Mouse (Mus musculus): ENCODE measurements around the gene 1700066M21Rik. TPM values are rescaled to one million over a fixed set of nuclear protein-coding genes. Genes with fewer than 3 reads are reported as not detected.

The 1700066M21Rik gene
- polyA plus RNA-seq, 1 experiment from 2014 or later, result 13.6 TPM

DNA sequence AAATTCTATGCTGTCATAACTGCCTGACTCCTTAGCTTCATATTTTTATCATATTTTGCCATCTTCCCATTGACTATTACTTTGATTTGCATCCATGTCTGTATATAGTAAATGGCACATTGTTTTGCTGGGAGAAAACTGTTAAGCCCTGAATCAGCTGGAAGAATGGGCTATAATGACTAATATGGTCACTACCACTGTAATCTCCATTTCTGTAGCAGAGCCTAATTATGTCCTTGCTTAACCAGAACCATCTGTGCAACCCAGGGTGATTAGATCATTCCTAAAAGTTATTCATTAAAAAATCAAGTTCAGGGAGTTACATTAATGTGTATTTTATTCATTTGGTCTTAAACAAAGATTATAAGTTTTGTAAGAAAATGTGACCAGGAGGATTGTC is 9.1 kb downstream of the 1700066M21Rik start:
- Histone ChIP-seq H3K36me3 (ENCODE audit: control insufficient read depth, insufficient read depth, low read length) (no peaks in the 10 kb centered on the region), H3K27me3 (ENCODE audit: control insufficient read depth, insufficient read depth, low read length) (no peaks in the 10 kb centered on the region), H3K27ac (replicated peaks; ENCODE audit: low read depth, low read length) (no peak overlapping the region), H3K4me3 (ENCODE audit: low read depth, low read length) (no peak overlapping the region), H3K4me2 (ENCODE audit: low read depth, severe bottlenecking) (no peak overlapping the region), H3K4me1 (ENCODE audit: control insufficient read depth, insufficient read depth, low read length) (no peaks in the 10 kb centered on the region), H3K9ac (ENCODE audit: low read length) (no peak overlapping the region), H3K9me3 (ENCODE audit: control insufficient read depth, low read length) (no peaks in the 10 kb centered on the region)
- DNase-seq (ENCODE audit: low spot score) (no peak), ATAC-seq (ENCODE audit: insufficient number of reproducible peaks, low FRiP score, low TSS enrichment, low read depth) (no peak)

DNA sequence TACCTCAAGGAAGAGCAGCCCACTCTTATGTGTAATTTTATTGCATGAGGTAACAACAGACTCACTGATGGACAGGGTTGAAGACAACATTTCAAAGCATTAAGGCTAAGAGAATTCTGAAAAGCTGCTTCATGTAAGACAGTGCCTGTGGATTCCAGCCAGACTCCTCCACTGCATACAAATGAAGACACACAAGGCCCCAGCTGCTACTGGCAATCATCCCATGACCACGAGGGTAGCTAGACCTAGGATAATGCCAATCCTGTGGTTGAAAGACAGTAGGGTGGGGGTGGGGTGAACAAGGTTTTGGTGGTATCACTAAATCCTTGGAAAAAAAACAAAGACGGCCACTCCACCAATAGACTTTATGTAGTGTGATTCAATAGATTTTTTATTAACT is 10.5 kb downstream of the 1700066M21Rik start:
- H3K9ac ChIP-seq (ENCODE audit: low read length), result no peak overlapping the region
- no peak overlapping the region for H3K4me3 ChIP-seq (ENCODE audit: low read depth, low read length)
- no peak overlapping the region for H3K27ac ChIP-seq (replicated peaks; ENCODE audit: low read depth, low read length)
- ATAC-seq (ENCODE audit: insufficient number of reproducible peaks, low FRiP score, low TSS enrichment, low read depth) (no peak), DNase-seq (ENCODE audit: low spot score) (no peak)
- no peak overlapping the region for H3K4me2 ChIP-seq (ENCODE audit: low read depth, severe bottlenecking)
- H3K9me3 ChIP-seq (ENCODE audit: control insufficient read depth, low read length), result no peaks in the 10 kb centered on the region
- no peaks in the 10 kb centered on the region for H3K4me1 ChIP-seq (ENCODE audit: control insufficient read depth, insufficient read depth, low read length)
- WGBS, result 81% methylated on average over 2 of the region's 2 CpGs
- no peaks in the 10 kb centered on the region for H3K36me3 ChIP-seq (ENCODE audit: control insufficient read depth, insufficient read depth, low read length)
- H3K27me3 ChIP-seq (ENCODE audit: control insufficient read depth, insufficient read depth, low read length), result no peaks in the 10 kb centered on the region

DNA sequence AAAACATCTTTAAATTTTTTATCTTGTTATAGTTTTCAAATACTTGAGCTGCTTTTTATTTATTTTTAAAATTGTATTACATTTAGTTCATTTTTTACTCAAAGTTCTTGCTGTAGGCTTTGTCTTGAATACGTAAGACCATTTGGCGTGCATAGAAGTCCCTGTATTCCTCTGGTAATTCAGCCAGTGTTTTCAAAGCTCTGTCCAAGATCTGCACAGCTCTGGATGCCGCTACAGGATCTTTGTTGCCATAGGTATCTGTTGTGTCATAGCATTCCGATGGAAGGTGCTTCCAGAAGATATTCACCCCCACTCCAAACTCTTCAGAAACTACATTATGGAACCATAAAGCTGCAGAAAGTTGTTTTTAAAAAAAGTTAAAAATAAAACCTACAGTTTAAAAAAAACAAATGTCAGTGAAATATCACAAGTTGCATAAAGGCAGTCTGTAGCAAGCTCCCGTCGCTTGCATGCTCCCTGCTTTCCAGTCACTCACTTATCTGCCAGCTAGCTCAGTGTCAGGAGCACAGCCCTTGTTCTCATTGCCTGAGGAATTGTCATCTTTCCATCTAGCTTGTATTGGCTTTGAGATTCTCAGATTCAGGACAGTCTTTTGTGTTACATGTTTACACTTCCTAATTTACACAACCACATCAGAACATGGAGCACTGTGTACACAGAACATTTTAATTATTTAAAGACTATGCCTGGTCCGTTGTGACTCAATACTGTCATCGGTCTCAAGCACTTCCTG is 11.2 kb downstream of the 1700066M21Rik start:
- no peaks in the 10 kb centered on the region for H3K27me3 ChIP-seq (ENCODE audit: control insufficient read depth, insufficient read depth, low read length)
- H3K9me3 ChIP-seq (ENCODE audit: control insufficient read depth, low read length), result no peaks in the 10 kb centered on the region
- H3K4me3 ChIP-seq (ENCODE audit: low read depth, low read length), result no peak overlapping the region
- H3K9ac ChIP-seq (ENCODE audit: low read length), result no peak overlapping the region
- no peak overlapping the region for H3K4me2 ChIP-seq (ENCODE audit: low read depth, severe bottlenecking)
- H3K36me3 ChIP-seq (ENCODE audit: control insufficient read depth, insufficient read depth, low read length), result no peaks in the 10 kb centered on the region
- ATAC-seq (ENCODE audit: insufficient number of reproducible peaks, low FRiP score, low TSS enrichment, low read depth) (no peak), DNase-seq (ENCODE audit: low spot score) (no peak)
- H3K27ac ChIP-seq (replicated peaks; ENCODE audit: low read depth, low read length), result no peak overlapping the region
- no peaks in the 10 kb centered on the region for H3K4me1 ChIP-seq (ENCODE audit: control insufficient read depth, insufficient read depth, low read length)
- WGBS, result 93% methylated on average over 8 of the region's 8 CpGs

DNA sequence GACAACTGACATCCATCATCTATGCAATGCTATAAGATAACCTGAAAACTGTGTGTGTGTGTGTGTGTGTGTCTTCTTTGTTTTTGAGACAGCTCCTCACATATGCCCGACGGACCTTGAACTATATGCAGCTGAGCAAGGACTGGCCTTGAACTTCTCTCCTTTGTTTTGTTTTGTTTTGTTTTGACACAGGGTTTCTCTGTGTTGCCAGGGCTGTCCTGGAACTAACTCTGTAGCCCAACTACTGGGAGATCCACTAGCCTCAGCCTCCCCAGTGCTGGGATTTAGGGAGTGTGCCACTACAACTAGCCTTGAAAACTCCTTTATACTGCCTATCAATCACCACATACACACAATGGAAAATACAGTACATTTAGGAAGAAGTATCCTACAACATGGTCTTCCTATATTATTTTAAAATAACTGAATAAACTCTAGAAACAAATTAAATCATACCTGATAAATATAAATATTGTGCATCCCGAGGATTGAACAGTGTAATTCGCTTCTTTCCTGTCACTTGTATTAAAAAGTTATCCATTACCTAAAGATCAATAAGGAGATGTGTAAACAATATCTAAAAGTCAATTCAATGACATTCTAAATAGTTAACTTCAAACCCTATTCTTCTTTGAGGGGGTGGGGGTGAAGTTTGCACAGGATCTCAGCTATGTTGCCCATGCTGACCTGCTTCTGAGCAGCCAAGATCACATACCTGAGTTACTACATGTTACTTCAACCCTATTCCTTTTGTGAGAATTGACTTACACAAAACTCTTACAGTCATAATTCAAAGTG is 13.8 kb downstream of the 1700066M21Rik start:
- Histone ChIP-seq H3K4me1 (ENCODE audit: control insufficient read depth, insufficient read depth, low read length) (no peaks in the 10 kb centered on the region), H3K9ac (ENCODE audit: low read length) (no peak overlapping the region), H3K36me3 (ENCODE audit: control insufficient read depth, insufficient read depth, low read length) (peaks cover 4% of the 10 kb centered on the region; the same call in 1 of the 2 replicates), H3K27ac (replicated peaks; ENCODE audit: low read depth, low read length) (no peak overlapping the region), H3K4me3 (ENCODE audit: low read depth, low read length) (no peak overlapping the region), H3K4me2 (ENCODE audit: low read depth, severe bottlenecking) (no peak overlapping the region), H3K9me3 (ENCODE audit: control insufficient read depth, low read length) (no peaks in the 10 kb centered on the region), H3K27me3 (ENCODE audit: control insufficient read depth, insufficient read depth, low read length) (no peaks in the 10 kb centered on the region)
- 95% methylated on average over 4 of the region's 4 CpGs for WGBS
- no peak for ATAC-seq (ENCODE audit: insufficient number of reproducible peaks, low FRiP score, low TSS enrichment, low read depth)
- DNase-seq (ENCODE audit: low spot score), result no peak

DNA sequence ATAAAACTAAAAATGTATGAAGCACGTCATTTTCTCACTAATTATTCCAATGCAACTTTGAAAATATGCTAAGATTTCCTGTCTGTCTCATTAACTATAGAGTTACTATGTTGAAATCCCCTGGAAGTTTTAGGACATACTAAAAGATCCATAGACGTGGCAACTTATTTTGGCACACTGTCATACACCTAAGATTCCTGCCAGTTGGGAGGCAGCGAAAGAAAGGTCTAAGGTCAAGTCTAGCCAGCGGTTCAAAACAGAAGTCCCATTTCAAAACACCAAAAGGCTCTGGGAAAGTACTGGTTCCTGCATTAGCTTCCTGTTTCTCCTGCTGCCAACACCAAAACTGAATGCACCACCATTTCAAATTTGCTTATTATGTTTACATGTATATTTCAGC is 15.0 kb downstream of the 1700066M21Rik start:
- Histone ChIP-seq H3K27me3 (ENCODE audit: control insufficient read depth, insufficient read depth, low read length) (no peaks in the 10 kb centered on the region), H3K9me3 (ENCODE audit: control insufficient read depth, low read length) (no peaks in the 10 kb centered on the region), H3K4me1 (ENCODE audit: control insufficient read depth, insufficient read depth, low read length) (no peaks in the 10 kb centered on the region), H3K4me3 (ENCODE audit: low read depth, low read length) (no peak overlapping the region), H3K4me2 (ENCODE audit: low read depth, severe bottlenecking) (no peak overlapping the region), H3K36me3 (ENCODE audit: control insufficient read depth, insufficient read depth, low read length) (peaks cover 4% of the 10 kb centered on the region; the same call in 1 of the 2 replicates), H3K27ac (replicated peaks; ENCODE audit: low read depth, low read length) (no peak overlapping the region), H3K9ac (ENCODE audit: low read length) (no peak overlapping the region)
- ATAC-seq (ENCODE audit: insufficient number of reproducible peaks, low FRiP score, low TSS enrichment, low read depth) (no peak), DNase-seq (ENCODE audit: low spot score) (no peak)
- WGBS, result 83% methylated on average over 4 of the region's 4 CpGs

DNA sequence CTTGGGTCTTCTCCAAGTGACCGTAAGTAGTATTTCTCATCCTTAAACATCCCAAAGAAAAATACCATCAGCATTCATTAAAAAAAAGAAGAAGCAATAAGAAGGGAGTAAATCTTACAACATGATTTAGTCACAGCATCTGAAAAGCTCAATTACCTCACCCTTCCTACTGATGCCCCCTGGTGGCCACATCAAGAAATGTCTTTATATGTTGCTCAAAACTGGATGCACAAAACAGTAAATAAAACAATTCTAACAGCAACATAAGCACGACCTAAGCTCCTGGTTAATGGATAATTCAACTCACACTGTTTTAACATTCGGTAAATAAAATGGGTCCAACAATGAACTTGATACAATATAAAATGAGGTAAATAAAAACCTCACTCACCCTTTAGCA is 16.6 kb downstream of the 1700066M21Rik start:
- H3K9ac ChIP-seq (ENCODE audit: low read length), result no peak overlapping the region
- WGBS, result 66% methylated on average over 3 of the region's 3 CpGs
- H3K27ac ChIP-seq (replicated peaks; ENCODE audit: low read depth, low read length), result no peak overlapping the region
- no peaks in the 10 kb centered on the region for H3K27me3 ChIP-seq (ENCODE audit: control insufficient read depth, insufficient read depth, low read length)
- no peak overlapping the region for H3K4me2 ChIP-seq (ENCODE audit: low read depth, severe bottlenecking)
- DNase-seq (ENCODE audit: low spot score) (peak; percentile 59), ATAC-seq (ENCODE audit: insufficient number of reproducible peaks, low FRiP score, low TSS enrichment, low read depth) (no peak)
- no peak overlapping the region for H3K4me3 ChIP-seq (ENCODE audit: low read depth, low read length)
- H3K9me3 ChIP-seq (ENCODE audit: control insufficient read depth, low read length), result no peaks in the 10 kb centered on the region
- H3K36me3 ChIP-seq (ENCODE audit: control insufficient read depth, insufficient read depth, low read length), result peaks cover 4% of the 10 kb centered on the region; the same call in 1 of the 2 replicates
- no peaks in the 10 kb centered on the region for H3K4me1 ChIP-seq (ENCODE audit: control insufficient read depth, insufficient read depth, low read length)

DNA sequence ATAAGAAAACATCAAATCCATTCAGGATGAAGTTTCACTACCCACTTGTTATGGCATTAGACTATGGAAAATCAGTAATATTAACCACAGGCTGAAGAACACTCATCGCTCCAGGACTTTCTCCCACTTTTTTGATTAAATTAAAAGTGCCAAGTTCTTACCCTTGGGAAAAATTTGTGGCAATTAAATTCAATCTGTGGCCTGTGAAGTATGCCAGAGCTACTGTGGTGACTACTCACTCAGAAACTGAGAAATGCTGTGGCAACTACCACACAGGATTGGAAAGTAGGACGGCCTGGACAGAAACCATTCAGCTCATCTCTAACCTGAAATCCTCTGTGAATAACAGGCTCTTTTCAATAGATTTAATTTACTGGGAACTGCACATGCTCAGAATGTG is 22.9 kb downstream of the 1700066M21Rik start:
- no peak for DNase-seq (ENCODE audit: low spot score)
- H3K27me3 ChIP-seq (ENCODE audit: control insufficient read depth, insufficient read depth, low read length), result no peaks in the 10 kb centered on the region
- H3K4me1 ChIP-seq (ENCODE audit: control insufficient read depth, insufficient read depth, low read length), result no peaks in the 10 kb centered on the region
- H3K4me2 ChIP-seq (ENCODE audit: low read depth, severe bottlenecking), result no peak overlapping the region
- no peak overlapping the region for H3K9ac ChIP-seq (ENCODE audit: low read length)
- H3K36me3 ChIP-seq (ENCODE audit: control insufficient read depth, insufficient read depth, low read length), result peaks cover 2% of the 10 kb centered on the region; the same call in 1 of the 2 replicates
- ATAC-seq (ENCODE audit: insufficient number of reproducible peaks, low FRiP score, low TSS enrichment, low read depth), result no peak
- WGBS, result 95% methylated on average over 2 of the region's 2 CpGs
- no peak overlapping the region for H3K4me3 ChIP-seq (ENCODE audit: low read depth, low read length)
- H3K27ac ChIP-seq (replicated peaks; ENCODE audit: low read depth, low read length), result no peak overlapping the region
- no peaks in the 10 kb centered on the region for H3K9me3 ChIP-seq (ENCODE audit: control insufficient read depth, low read length)

DNA sequence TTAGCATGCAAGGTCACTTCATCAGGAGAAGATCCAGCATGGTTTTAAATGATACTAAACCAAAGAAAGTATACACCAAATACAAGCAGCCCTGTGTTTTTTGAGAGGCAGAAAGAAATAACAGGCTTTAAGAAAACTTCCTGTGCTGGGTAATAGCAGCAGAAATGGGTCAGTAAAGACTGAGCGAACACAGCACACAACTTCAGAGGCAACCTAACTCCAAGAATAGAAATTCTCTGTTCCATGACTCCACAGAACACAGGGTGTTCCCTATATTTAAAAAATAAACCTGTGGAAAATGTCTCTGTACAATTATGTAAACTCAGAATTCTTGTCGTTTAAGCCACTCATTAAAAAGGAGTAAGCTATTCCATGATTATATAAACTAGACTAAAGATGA is 23.5 kb downstream of the 1700066M21Rik start:
- Histone ChIP-seq H3K4me3 (ENCODE audit: low read depth, low read length) (no peak overlapping the region), H3K36me3 (ENCODE audit: control insufficient read depth, insufficient read depth, low read length) (no peaks in the 10 kb centered on the region; the same call in 1 of the 2 replicates), H3K9ac (ENCODE audit: low read length) (no peak overlapping the region), H3K4me1 (ENCODE audit: control insufficient read depth, insufficient read depth, low read length) (0 out of 2 replicates have a peak, but pooled peaks cover 3% of the 10 kb centered on the region), H3K27ac (replicated peaks; ENCODE audit: low read depth, low read length) (no peak overlapping the region), H3K4me2 (ENCODE audit: low read depth, severe bottlenecking) (no peak overlapping the region), H3K9me3 (ENCODE audit: control insufficient read depth, low read length) (no peaks in the 10 kb centered on the region), H3K27me3 (ENCODE audit: control insufficient read depth, insufficient read depth, low read length) (no peaks in the 10 kb centered on the region)
- DNase-seq (ENCODE audit: low spot score), result no peak
- ATAC-seq (ENCODE audit: insufficient number of reproducible peaks, low FRiP score, low TSS enrichment, low read depth), result no peak
- WGBS, result 96% methylated on average over 2 of the region's 2 CpGs

Data from limb, embryonic 11.5 days (tissue).